Mouse (Mus musculus) small intestine, adult 2 months (tissue): ENCODE data around the gene Tk1. TPM values are rescaled to one million over a fixed set of nuclear protein-coding genes. Genes with fewer than 3 reads are reported as not detected.

ENCODE experiments used
- H3K27ac ChIP-seq: fragments of 200-500 bp; 2 replicates; pipeline ENCODE4 v1.5.1; 2012; ENCODE audit warnings: low read depth, low read length, control low read depth, inconsistent platforms; ENCODE audit not compliant: insufficient read depth
- H3K27me3 ChIP-seq: fragments of 200-500 bp; 2 replicates; pipeline ENCODE4 v1.6.1; 2012; ENCODE audit warnings: mild to moderate bottlenecking, moderate library complexity, low read length, inconsistent platforms; ENCODE audit not compliant: control insufficient read depth, insufficient read depth
- H3K36me3 ChIP-seq: fragments of 200-500 bp; 2 replicates; pipeline ENCODE4 v1.6.1; 2012; ENCODE audit warnings: mild to moderate bottlenecking, low read length, control low read depth, inconsistent platforms; ENCODE audit not compliant: control insufficient read depth, insufficient read depth
- H3K4me1 ChIP-seq: fragments of 200-500 bp; 2 replicates; pipeline ENCODE4 v1.6.1; 2012; ENCODE audit warnings: low read length, inconsistent platforms, mixed read lengths; ENCODE audit not compliant: control insufficient read depth, insufficient read depth, insufficient read length
- H3K4me3 ChIP-seq: fragments of 200-500 bp; 2 replicates; pipeline ENCODE4 v1.5.1; 2012; ENCODE audit warnings: low read depth, mild to moderate bottlenecking, control low read depth, inconsistent platforms, low read length, moderate library complexity
- CTCF ChIP-seq: fragments of 200-500 bp; IDR thresholded peaks from 2 replicates; pipeline ENCODE4 v1.5.1; 2012; ENCODE audit warnings: low read depth, mild to moderate bottlenecking, control low read depth, inconsistent platforms, low read length, moderate library complexity, mixed read lengths; ENCODE audit not compliant: insufficient replicate concordance, insufficient read length; ENCODE audit errors: extremely low read depth
- POLR2A ChIP-seq: fragments of 200-500 bp; IDR thresholded peaks from 2 replicates; pipeline ENCODE4 v1.6.1; 2012; ENCODE audit warnings: low read depth, mild to moderate bottlenecking, control low read depth, inconsistent platforms, low read length, moderate library complexity
- WGBS: fragments of 180-500 bp; shearing (Covaris S2); methylation state at CpG from one replicate; pipeline ENCODE4 v1.1.7; 2018; 5-methylcytosine and 5-hydroxymethylcytosine counted together
- polyA plus RNA-seq: library from polyadenylated mRNA; depleted of rRNA; stranded (reverse); fragments of >200 nt; gene quantifications from 2 replicates; pipeline ENCODE4 v1.2.3, GENCODE M21; 2012

The Tk1 gene
- polyA plus RNA-seq, 1 experiment = 52.2 TPM

- Histone ChIP-seq H3K4me1 (peaks cover 4% of the 10 kb centered on the region; the same call in 1 of the 2 replicates), H3K36me3 (no peaks in the 10 kb centered on the region), H3K27me3 (no peaks in the 10 kb centered on the region), H3K4me3 (no peak overlapping the region), H3K27ac (no peak overlapping the region)
- 88% methylated on average over 7 of the region's 7 CpGs for WGBS
- TF ChIP-seq CTCF (no peak), POLR2A (no peak)
Observed at GRCm38 (mm10) chr11:117801650-117802049, 24.2 kb downstream of the Tk1 start.

- TF ChIP-seq POLR2A = no peak
- no peak for TF ChIP-seq CTCF
- Histone ChIP-seq H3K27me3 (no peaks in the 10 kb centered on the region), H3K36me3 (no peaks in the 10 kb centered on the region), H3K4me3 (no peak overlapping the region), H3K27ac (no peak overlapping the region), H3K4me1 (peaks cover 4% of the 10 kb centered on the region; the same call in 1 of the 2 replicates)
- 87% methylated on average over 7 of the region's 7 CpGs for WGBS
Observed at GRCm38 (mm10) chr11:117800038-117800437, 25.9 kb downstream of the Tk1 start.

GRCm38 (mm10) chr11:117799174-117799573, 26.7 kb downstream of the Tk1 start:
- Histone ChIP-seq H3K27ac (peak overlapping the region; percentile 29; the same call in 1 of the 2 replicates), H3K4me3 (no peak overlapping the region), H3K4me1 (peaks cover 4% of the 10 kb centered on the region; the same call in 1 of the 2 replicates), H3K36me3 (no peaks in the 10 kb centered on the region), H3K27me3 (no peaks in the 10 kb centered on the region)
- no peak for TF ChIP-seq POLR2A
- no peak for TF ChIP-seq CTCF
- WGBS = 73% methylated on average over 5 of the region's 5 CpGs

GRCm38 (mm10) chr11:117798160-117798541, 27.7 kb downstream of the Tk1 start:
- H3K27me3 ChIP-seq = no peaks in the 10 kb centered on the region
- no peak overlapping the region for H3K27ac ChIP-seq
- H3K4me1 ChIP-seq = peaks cover 3% of the 10 kb centered on the region; the same call in 1 of the 2 replicates
- TF ChIP-seq CTCF (no peak), POLR2A (no peak)
- H3K4me3 ChIP-seq = no peak overlapping the region
- H3K36me3 ChIP-seq = no peaks in the 10 kb centered on the region
- 56% methylated on average over 2 of the region's 2 CpGs for WGBS

- WGBS = 76% methylated on average over 9 of the region's 9 CpGs
- H3K4me1 ChIP-seq = peaks cover under 1% of the 10 kb centered on the region
- no peak within 1 kb of the TSS for H3K4me3 ChIP-seq
- H3K27me3 ChIP-seq = no peaks in the 10 kb centered on the region
- H3K36me3 ChIP-seq = no peaks in the 10 kb centered on the region
- H3K27ac ChIP-seq = no peak within 1 kb of the TSS
- no peak for TF ChIP-seq POLR2A
- TF ChIP-seq CTCF = no peak
Observed at GRCm38 (mm10) chr11:117797511-117798159, 28.3 kb downstream of the Tk1 start, which contains the start of gene 6030468B19Rik. 6030468B19Rik (plus strand) TSS chr11:117797660.

- no peak overlapping the region for H3K27ac ChIP-seq
- H3K4me3 ChIP-seq = no peak overlapping the region
- TF ChIP-seq CTCF = no peak
- TF ChIP-seq POLR2A = no peak
- peaks cover 5% of the 10 kb centered on the region for H3K4me1 ChIP-seq
- no peaks in the 10 kb centered on the region for H3K27me3 ChIP-seq
- 67% methylated on average over 5 of the region's 5 CpGs for WGBS
- H3K36me3 ChIP-seq = no peaks in the 10 kb centered on the region
Observed at GRCm38 (mm10) chr11:117796954-117797353, 28.9 kb downstream of the Tk1 start.

GRCm38 (mm10) chr11:117794035-117794551, 31.8 kb downstream of the Tk1 start:
- H3K27ac ChIP-seq = no peak overlapping the region
- no peak for TF ChIP-seq POLR2A
- no peak for TF ChIP-seq CTCF
- WGBS = 69% methylated on average over 4 of the region's 4 CpGs
- peaks cover 13% of the 10 kb centered on the region for H3K4me1 ChIP-seq
- no peaks in the 10 kb centered on the region for H3K36me3 ChIP-seq
- no peaks in the 10 kb centered on the region for H3K27me3 ChIP-seq
- no peak overlapping the region for H3K4me3 ChIP-seq
